Mouse (Mus musculus) MEL (cell line): ENCODE measurements at regions not wholly inside any gene's neighbourhood (a gene's known extent, or its start where the extent isn't known, plus 50 kb on each side); places are given as distances from the start of the nearest gene placed in this dataset.

Experiments used
- BHLHE40 ChIP-seq: IDR thresholded peaks from 2 replicates; pipeline ENCODE4 v1.6.1; 2012; ENCODE audit warnings: low read depth, mild to moderate bottlenecking, inconsistent platforms, low read length, improper control_type of control experiment, borderline replicate concordance
- CHD2 ChIP-seq: IDR thresholded peaks from 2 replicates; pipeline ENCODE4 v1.6.1; 2011; ENCODE audit warnings: low read length, improper control_type of control experiment
- CTCF ChIP-seq, 3 experiments: IDR thresholded peaks in 2 of 3; conservative IDR thresholded peaks in 1 of 3; 2 replicates each; pipeline ENCODE4 v1.5.1; 2011 to 2012; ENCODE audit warnings: low read length in 3 of 3, low read depth in 2 of 3, mild to moderate bottlenecking in 2 of 3, improper control_type of control experiment in 1 of 3, inconsistent platforms in 1 of 3, mixed read lengths in 1 of 3, moderate library complexity in 1 of 3; ENCODE audit not compliant: control insufficient read depth in 1 of 3, insufficient read depth in 1 of 3, poor library complexity in 1 of 3, severe bottlenecking in 1 of 3
- MAFK ChIP-seq: IDR thresholded peaks from 2 replicates; pipeline ENCODE4 v1.6.1; 2011; ENCODE audit warnings: low read depth, mild to moderate bottlenecking, low read length, improper control_type of control experiment, borderline replicate concordance
- MAX ChIP-seq: IDR thresholded peaks from 2 replicates; pipeline ENCODE4 v1.6.1; 2011; ENCODE audit warnings: low read length, improper control_type of control experiment
- MEF2A ChIP-seq: IDR thresholded peaks from 2 replicates; pipeline ENCODE4 v1.6.1; 2014; ENCODE audit warnings: low read depth, mild to moderate bottlenecking, inconsistent platforms, low read length, improper control_type of control experiment; ENCODE audit not compliant: poor library complexity, insufficient replicate concordance, severe bottlenecking; ENCODE audit errors: extremely low read depth
- POLR2A ChIP-seq, 2 experiments: IDR thresholded peaks; 2 replicates each; pipeline ENCODE4 v1.6.1; 2011 to 2012; ENCODE audit warnings: low read length in 2 of 2, mild to moderate bottlenecking in 2 of 2, control low read depth in 1 of 2, improper control_type of control experiment in 1 of 2, low read depth in 1 of 2, moderate library complexity in 1 of 2; ENCODE audit not compliant: control insufficient read depth in 1 of 2, insufficient read depth in 1 of 2, poor library complexity in 1 of 2
- POLR2AphosphoS2 ChIP-seq: IDR thresholded peaks from 2 replicates; pipeline ENCODE4 v1.6.1; 2011; ENCODE audit warnings: low read length, improper control_type of control experiment
- POLR2AphosphoS5 ChIP-seq: IDR thresholded peaks from 2 replicates; pipeline ENCODE4 v1.6.1; 2012; ENCODE audit warnings: low read depth, borderline replicate concordance, mild to moderate bottlenecking, inconsistent platforms, low read length, moderate library complexity, mixed read lengths
- RAD21 ChIP-seq: IDR thresholded peaks from 2 replicates; pipeline ENCODE4 v1.6.1; 2011; ENCODE audit warnings: mild to moderate bottlenecking, low read depth, low read length, improper control_type of control experiment
- RCOR1 ChIP-seq: IDR thresholded peaks from 2 replicates; pipeline ENCODE4 v1.6.1; 2012; ENCODE audit warnings: low read depth, mild to moderate bottlenecking, inconsistent platforms, low read length, improper control_type of control experiment
- TAL1 ChIP-seq: IDR thresholded peaks from 2 replicates; pipeline ENCODE4 v1.6.1; 2012; ENCODE audit warnings: mild to moderate bottlenecking, inconsistent platforms, low read length, moderate library complexity, mixed read lengths
- TBP ChIP-seq: IDR thresholded peaks from 2 replicates; pipeline ENCODE4 v1.8.0; 2011; ENCODE audit warnings: low read depth, low read length, improper control_type of control experiment
- ZC3H11A ChIP-seq: IDR thresholded peaks from 2 replicates; pipeline ENCODE4 v1.6.1; 2012; ENCODE audit warnings: low read depth, mild to moderate bottlenecking, inconsistent platforms, low read length, improper control_type of control experiment

DNA sequence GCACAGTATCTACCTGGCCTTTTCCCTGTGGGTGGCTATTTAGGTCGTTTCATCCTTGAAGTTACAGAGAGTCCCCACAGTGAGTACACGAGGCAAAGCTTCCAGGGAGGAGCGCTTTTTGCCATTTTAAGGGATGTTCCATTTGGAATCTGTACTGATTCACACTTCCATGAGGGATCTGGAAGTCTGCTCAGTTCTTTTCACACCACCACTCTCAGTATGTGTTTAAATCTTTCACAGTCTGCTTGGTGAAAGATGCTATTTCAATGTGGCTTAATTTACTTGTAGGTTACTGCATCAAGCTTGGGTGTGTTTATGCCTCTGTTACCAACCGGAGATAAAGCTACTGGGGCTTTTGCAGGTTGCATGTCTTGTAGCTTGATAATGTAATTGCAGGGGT lies 160.5 kb upstream of the Tle3 start:
- TF ChIP-seq TBP: no peak
- TF ChIP-seq CTCF (IDR thresholded peaks at IDR 0.05 in 2 of 3, conservative IDR thresholded peaks at IDR 0.05 in 1 of 3; ENCODE audit: control insufficient read depth in 1 of 3, insufficient read depth in 1 of 3, low read depth in 2 of 3, low read length in 3 of 3, poor library complexity in 1 of 3, severe bottlenecking in 1 of 3): no peak
- no peak for TF ChIP-seq POLR2A (IDR thresholded peaks at IDR 0.05; ENCODE audit: control insufficient read depth in 1 of 2, insufficient read depth in 1 of 2, low read depth in 1 of 2, low read length in 2 of 2, poor library complexity in 1 of 2)
- TF ChIP-seq TAL1: no peak
- TF ChIP-seq POLR2AphosphoS5: no peak
- no peak for TF ChIP-seq CHD2
- TF ChIP-seq POLR2AphosphoS2: no peak
- no peak for TF ChIP-seq BHLHE40
- TF ChIP-seq MAX: no peak
- TF ChIP-seq RCOR1: no peak
- no peak for TF ChIP-seq ZC3H11A
- no peak for TF ChIP-seq MAFK
- TF ChIP-seq MEF2A: no peak
- TF ChIP-seq RAD21: no peak
